Mouse (Mus musculus): ENCODE results near the gene Gm20388. TPM values are rescaled to one million over a fixed set of nuclear protein-coding genes. Genes with fewer than 3 reads are reported as not detected.

Gm20388 gene
- polyA plus RNA-seq, 1 experiment: 59.3 TPM

DNA sequence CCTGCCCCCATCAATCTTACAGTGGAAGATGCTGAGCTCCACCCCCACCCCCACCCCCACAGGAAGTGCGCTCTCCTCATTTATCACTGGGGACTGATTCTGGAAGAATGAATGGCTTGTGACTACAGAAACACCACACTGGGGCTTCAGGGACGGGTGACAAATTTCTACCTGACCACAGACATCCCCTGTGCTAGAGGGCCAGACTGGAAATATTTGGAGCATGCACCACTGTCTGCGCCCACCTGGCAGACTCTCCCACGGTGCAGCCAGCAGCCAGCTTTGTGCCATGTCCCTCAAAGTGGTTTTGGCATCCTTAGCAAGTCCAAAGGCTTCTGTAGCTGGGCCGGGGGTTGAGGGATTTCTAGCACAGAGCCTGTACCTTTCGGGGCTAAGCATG, 997.0 kb downstream of the Gm20388 start:
- TF ChIP-seq CTCF (IDR thresholded peaks at IDR 0.05; ENCODE audit: borderline replicate concordance, extremely low read depth, insufficient read depth, insufficient read length) (no peak), POLR2A (IDR thresholded peaks at IDR 0.05; ENCODE audit: borderline replicate concordance, extremely low read depth, insufficient read depth, insufficient read length, poor library complexity, severe bottlenecking) (no peak)
- no peak for DNase-seq (ENCODE audit: low read depth)

DNA sequence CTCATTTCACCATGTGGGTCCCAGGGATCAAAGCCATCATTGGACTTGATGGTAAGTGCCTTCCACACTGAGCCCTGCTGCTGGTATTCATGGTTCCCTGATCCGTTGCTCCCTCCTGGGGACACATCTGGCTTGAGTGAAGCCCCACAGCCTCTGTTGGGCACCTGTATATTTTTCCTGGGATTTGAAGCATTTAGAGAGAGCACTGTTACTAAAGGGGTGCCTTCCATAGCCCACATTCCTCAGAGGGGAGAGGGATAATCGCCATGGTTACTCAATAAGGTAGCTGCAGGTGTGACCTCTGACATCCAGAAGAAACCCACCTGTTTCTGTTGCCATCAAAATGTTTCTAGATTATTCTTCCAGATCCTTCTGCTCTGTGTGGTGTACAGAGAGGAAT, 1000.3 kb downstream of the Gm20388 start:
- no peak for TF ChIP-seq POLR2A (IDR thresholded peaks at IDR 0.05; ENCODE audit: borderline replicate concordance, extremely low read depth, insufficient read depth, insufficient read length, poor library complexity, severe bottlenecking)
- TF ChIP-seq CTCF (IDR thresholded peaks at IDR 0.05; ENCODE audit: borderline replicate concordance, extremely low read depth, insufficient read depth, insufficient read length): no peak
- DNase-seq (ENCODE audit: low read depth): no peak

DNA sequence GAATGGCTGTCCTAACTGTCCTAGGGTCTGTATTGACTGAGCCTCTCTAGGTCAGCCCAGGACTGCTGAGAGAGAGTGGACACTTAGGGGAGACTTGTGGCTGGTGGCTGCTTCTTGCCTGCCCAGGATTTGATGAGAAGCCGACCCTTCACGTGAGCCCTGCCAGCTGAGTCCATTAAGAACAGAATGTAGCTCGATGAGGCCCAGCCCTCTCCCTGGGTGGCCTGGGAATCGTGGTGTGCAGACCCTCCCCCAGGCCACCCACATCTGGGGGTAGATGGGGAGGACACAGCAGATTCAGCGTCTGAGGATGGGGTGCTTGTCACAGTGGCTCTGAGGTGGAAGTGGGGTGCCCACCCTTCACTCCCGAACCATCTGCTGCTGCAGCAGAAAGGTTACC, 1001.8 kb downstream of the Gm20388 start:
- no peak for DNase-seq (ENCODE audit: low read depth)
- TF ChIP-seq POLR2A (IDR thresholded peaks at IDR 0.05; ENCODE audit: borderline replicate concordance, extremely low read depth, insufficient read depth, insufficient read length, poor library complexity, severe bottlenecking): no peak
- TF ChIP-seq CTCF (IDR thresholded peaks at IDR 0.05; ENCODE audit: borderline replicate concordance, extremely low read depth, insufficient read depth, insufficient read length): no peak

- DNase-seq (ENCODE audit: low read depth): no peak
- no peak for TF ChIP-seq CTCF (IDR thresholded peaks at IDR 0.05; ENCODE audit: borderline replicate concordance, extremely low read depth, insufficient read depth, insufficient read length)
- no peak for TF ChIP-seq POLR2A (IDR thresholded peaks at IDR 0.05; ENCODE audit: borderline replicate concordance, extremely low read depth, insufficient read depth, insufficient read length, poor library complexity, severe bottlenecking)
Observed at GRCm38 (mm10) chr8:120916831-120917435, 1006.3 kb downstream of the Gm20388 start.

GRCm38 (mm10) chr8:120920527-120920926, 1009.9 kb downstream of the Gm20388 start:
- no peak for DNase-seq (ENCODE audit: low read depth)
- TF ChIP-seq POLR2A (IDR thresholded peaks at IDR 0.05; ENCODE audit: borderline replicate concordance, extremely low read depth, insufficient read depth, insufficient read length, poor library complexity, severe bottlenecking) (no peak), CTCF (IDR thresholded peaks at IDR 0.05; ENCODE audit: borderline replicate concordance, extremely low read depth, insufficient read depth, insufficient read length) (no peak)

DNA sequence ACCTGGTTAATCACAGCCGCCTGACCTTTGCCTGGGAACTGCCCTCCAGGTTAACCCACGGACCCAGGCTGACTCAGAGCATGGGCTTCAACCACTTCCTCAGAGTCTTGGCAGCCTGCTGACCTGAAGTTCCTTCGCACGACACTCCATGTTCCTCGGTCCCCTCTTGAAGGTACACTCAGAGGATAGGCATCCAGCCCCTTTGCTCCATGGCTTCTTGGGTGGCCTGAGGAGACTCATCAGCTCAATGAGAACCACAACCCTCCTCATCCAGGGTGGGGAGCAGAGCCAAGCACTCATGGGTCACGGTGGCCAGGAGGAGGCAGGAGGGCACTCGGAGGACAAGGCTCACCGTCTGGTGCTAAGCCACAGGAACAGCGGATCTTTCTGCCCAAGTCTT, 1015.6 kb downstream of the Gm20388 start:
- TF ChIP-seq POLR2A (IDR thresholded peaks at IDR 0.05; ENCODE audit: borderline replicate concordance, extremely low read depth, insufficient read depth, insufficient read length, poor library complexity, severe bottlenecking) (no peak), CTCF (IDR thresholded peaks at IDR 0.05; ENCODE audit: borderline replicate concordance, extremely low read depth, insufficient read depth, insufficient read length) (no peak)
- no peak for DNase-seq (ENCODE audit: low read depth)

DNA sequence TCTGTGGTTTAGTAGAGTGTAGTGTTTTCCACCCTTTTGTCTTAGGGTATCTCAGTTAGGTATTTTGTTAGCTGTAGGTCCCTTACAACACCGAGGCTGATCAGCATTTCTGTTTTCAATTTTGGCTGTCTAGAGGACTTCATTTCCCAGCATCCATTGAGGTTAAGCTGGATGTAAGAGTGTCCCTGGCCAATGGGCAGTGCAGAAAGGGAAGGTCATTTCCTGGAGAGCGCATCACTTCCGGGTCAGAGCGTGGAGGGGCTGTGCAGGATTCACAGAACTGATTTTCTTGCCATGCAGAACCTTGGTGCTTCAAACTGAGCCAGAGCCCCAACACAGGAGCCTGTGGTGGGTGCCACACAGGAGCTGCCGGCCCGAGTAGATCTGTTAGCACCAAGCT, 1017.4 kb downstream of the Gm20388 start:
- DNase-seq (ENCODE audit: low read depth): peak; percentile 43
- TF ChIP-seq POLR2A (IDR thresholded peaks at IDR 0.05; ENCODE audit: borderline replicate concordance, extremely low read depth, insufficient read depth, insufficient read length, poor library complexity, severe bottlenecking) (no peak), CTCF (IDR thresholded peaks at IDR 0.05; ENCODE audit: borderline replicate concordance, extremely low read depth, insufficient read depth, insufficient read length) (no peak)

DNA sequence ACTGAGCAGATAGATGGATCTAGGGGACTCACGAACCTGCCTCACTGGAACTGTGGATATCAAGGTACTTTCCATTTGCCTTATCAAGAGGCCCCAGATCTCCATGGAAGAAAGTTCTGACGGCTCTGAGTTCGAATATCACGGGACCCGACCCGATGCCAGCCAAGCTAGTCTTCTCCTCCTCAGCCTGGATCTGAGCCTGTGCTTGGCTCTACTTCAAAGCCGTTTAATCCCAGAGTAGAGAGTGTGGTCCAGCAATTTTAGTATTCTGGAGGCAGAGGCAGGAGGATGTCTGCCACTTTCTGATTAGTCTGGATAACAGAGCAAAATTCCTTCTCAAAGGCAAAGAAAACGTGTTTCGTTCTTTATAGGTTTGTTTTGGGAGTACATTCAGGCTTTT, 1024.0 kb downstream of the Gm20388 start:
- DNase-seq (ENCODE audit: low read depth): no peak
- TF ChIP-seq POLR2A (IDR thresholded peaks at IDR 0.05; ENCODE audit: borderline replicate concordance, extremely low read depth, insufficient read depth, insufficient read length, poor library complexity, severe bottlenecking): no peak
- TF ChIP-seq CTCF (IDR thresholded peaks at IDR 0.05; ENCODE audit: borderline replicate concordance, extremely low read depth, insufficient read depth, insufficient read length): no peak

DNA sequence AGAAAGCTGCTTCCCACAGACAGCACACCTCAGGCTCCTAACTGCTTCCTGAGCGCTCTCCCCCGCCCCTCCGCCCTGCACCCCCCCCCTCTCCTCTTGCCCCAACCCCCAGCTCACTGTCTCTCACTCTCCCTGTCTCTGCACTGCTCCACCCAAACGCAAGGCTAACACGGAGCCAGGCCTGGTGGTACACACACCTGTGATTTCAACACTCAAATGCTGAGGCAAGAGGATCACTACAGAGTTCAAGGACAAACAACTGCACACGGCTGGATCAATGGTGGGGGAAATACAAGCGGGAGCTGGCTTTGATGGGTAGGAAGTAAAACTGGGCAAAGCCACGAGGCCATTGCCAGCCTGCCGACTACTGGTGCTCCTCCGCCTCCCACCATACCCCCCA, 1026.0 kb downstream of the Gm20388 start:
- TF ChIP-seq CTCF (IDR thresholded peaks at IDR 0.05; ENCODE audit: borderline replicate concordance, extremely low read depth, insufficient read depth, insufficient read length): no peak
- no peak for DNase-seq (ENCODE audit: low read depth)

DNA sequence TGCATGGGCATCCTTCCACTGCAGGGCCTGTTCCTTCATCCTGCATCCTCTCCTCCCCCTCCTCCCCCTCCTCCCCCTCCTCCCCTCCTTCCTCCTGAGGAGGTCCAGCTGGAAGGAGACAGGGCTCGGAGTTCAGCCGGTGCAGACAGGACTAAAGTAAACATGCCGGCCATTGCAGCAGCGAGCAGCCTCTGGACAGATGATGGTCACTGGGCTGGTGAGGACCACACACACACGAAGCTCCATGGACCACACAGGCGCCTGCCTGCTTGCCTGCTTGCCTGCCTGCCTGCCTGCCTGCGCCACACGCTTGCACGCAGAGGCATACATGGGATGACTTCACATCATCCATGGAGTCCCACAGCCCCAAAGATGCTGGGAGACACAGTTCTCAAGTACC, 1026.8 kb downstream of the Gm20388 start:
- no peak for DNase-seq (ENCODE audit: low read depth)
- TF ChIP-seq CTCF (IDR thresholded peaks at IDR 0.05; ENCODE audit: borderline replicate concordance, extremely low read depth, insufficient read depth, insufficient read length) (no peak), POLR2A (IDR thresholded peaks at IDR 0.05; ENCODE audit: borderline replicate concordance, extremely low read depth, insufficient read depth, insufficient read length, poor library complexity, severe bottlenecking) (no peak)

GRCm38 (mm10) chr8:120940287-120940686, 1029.6 kb downstream of the Gm20388 start:
- no peak for TF ChIP-seq CTCF (IDR thresholded peaks at IDR 0.05; ENCODE audit: borderline replicate concordance, extremely low read depth, insufficient read depth, insufficient read length)
- no peak for TF ChIP-seq POLR2A (IDR thresholded peaks at IDR 0.05; ENCODE audit: borderline replicate concordance, extremely low read depth, insufficient read depth, insufficient read length, poor library complexity, severe bottlenecking)
- DNase-seq (ENCODE audit: low read depth): no peak

DNA sequence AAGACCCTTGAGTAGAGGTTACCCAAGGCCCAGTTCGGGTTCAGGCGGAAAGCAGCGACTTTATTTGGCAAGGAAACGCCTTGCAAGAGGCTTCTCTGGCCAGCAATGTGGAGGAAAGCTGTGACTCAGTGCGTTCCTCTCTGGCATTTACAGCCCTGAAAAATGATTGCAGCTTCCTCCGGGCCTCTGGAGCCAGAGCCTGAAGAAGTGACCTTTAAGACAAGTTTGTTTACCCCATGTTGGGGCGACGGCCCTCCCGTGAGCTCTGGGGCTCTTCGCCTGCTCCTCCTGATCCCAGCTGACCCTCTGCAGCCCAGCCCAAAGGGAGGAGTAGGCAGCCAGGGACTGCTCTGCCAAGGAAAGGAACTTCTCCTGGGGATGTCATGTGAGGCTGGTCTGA, 1036.6 kb downstream of the Gm20388 start:
- TF ChIP-seq CTCF (IDR thresholded peaks at IDR 0.05; ENCODE audit: borderline replicate concordance, extremely low read depth, insufficient read depth, insufficient read length): no peak
- TF ChIP-seq POLR2A (IDR thresholded peaks at IDR 0.05; ENCODE audit: borderline replicate concordance, extremely low read depth, insufficient read depth, insufficient read length, poor library complexity, severe bottlenecking): no peak

More for the DNA sequence above, 1036.6 kb downstream of the Gm20388 start:
- DNase-seq (ENCODE audit: low read depth): no peak

All from brain, embryonic 14.5 days (tissue).